ENCODE assay signal across 8 mouse cellular contexts in the genomic region with DNA sequence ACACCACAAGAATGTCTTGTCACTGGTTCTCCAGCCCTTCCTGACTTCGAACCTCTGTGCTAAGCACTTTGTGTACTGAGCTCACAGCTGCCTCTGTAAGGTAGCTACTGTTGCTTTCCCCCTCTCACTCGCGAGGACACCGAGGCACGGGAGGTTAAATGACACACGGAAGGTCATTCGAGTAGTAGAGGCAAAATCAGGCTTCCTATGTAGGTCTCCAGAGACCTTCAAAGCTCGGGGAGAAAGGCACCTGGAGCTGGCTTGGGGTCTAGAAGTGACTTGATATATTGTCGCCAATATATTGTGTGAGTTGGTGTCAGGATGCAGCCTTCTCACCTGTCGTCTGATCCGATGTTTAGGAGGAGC. TPM values are rescaled to one million over a fixed set of nuclear protein-coding genes. Genes with fewer than 3 reads are reported as not detected.
DNase-seq lines count a peak whose midpoint lies in the region; ATAC-seq and TF ChIP-seq lines count a peak whose summit lies in the region.

No protein-coding gene starts in this region.

- peak overlapping the region; percentile 78 for H3K9ac ChIP-seq in forebrain, embryonic 14.5 days (ENCODE audit: low read length)
- H3K9ac ChIP-seq in liver, embryonic 15.5 days = peak overlapping the region; percentile 78

- ATAC-seq in forebrain, embryonic 14.5 days = no peak
- ATAC-seq in liver, embryonic 15.5 days (ENCODE audit: insufficient read depth) = no peak; the same call in 1 of the 2 replicates

- no peaks in the 10 kb centered on the region for H3K27me3 ChIP-seq in forebrain, embryonic 14.5 days (replicated peaks; ENCODE audit: control insufficient read depth, insufficient read depth, low read length)
- no peaks in the 10 kb centered on the region for H3K27me3 ChIP-seq in liver, embryonic 15.5 days

- peak overlapping the region; percentile 90 for H3K27ac ChIP-seq in gastrocnemius, adult 2 months
- H3K27ac ChIP-seq in forebrain, embryonic 14.5 days (ENCODE audit: low read depth, low read length) = no peak overlapping the region
- peak overlapping the region; percentile 86 for H3K27ac ChIP-seq in liver, embryonic 15.5 days (replicated peaks)

- no peaks in the 10 kb centered on the region for H3K9me3 ChIP-seq in forebrain, embryonic 14.5 days (replicated peaks; ENCODE audit: control insufficient read depth, low read length)
- H3K9me3 ChIP-seq in liver, embryonic 15.5 days (replicated peaks) = no peaks in the 10 kb centered on the region

- intact Hi-C loops in gastrocnemius, adult 2 months (cut with DNase I) = no loop called here

- H3K4me2 ChIP-seq in forebrain, embryonic 14.5 days (ENCODE audit: low read length) = peak overlapping the region; percentile 93
- peak overlapping the region; percentile 85 for H3K4me2 ChIP-seq in liver, embryonic 15.5 days

- peak overlapping the region; percentile 74 for H3K4me3 ChIP-seq in gastrocnemius, adult 2 months
- H3K4me3 ChIP-seq in forebrain, embryonic 14.5 days (ENCODE audit: low read depth, low read length) = peak overlapping the region; percentile 73
- peak overlapping the region; percentile 75 for H3K4me3 ChIP-seq in liver, embryonic 15.5 days (replicated peaks)

- H3K36me3 ChIP-seq in forebrain, embryonic 14.5 days (ENCODE audit: control insufficient read depth, insufficient read depth, low read length) = 0 out of 2 replicates have a peak, but pooled peaks cover 6% of the 10 kb centered on the region
- peaks cover 34% of the 10 kb centered on the region for H3K36me3 ChIP-seq in liver, embryonic 15.5 days (replicated peaks)

- H3K4me1 ChIP-seq in forebrain, embryonic 14.5 days (ENCODE audit: control insufficient read depth, insufficient read depth, low read length) = peaks cover 6% of the 10 kb centered on the region; the same call in 1 of the 2 replicates
- H3K4me1 ChIP-seq in liver, embryonic 15.5 days (replicated peaks) = peaks cover 78% of the 10 kb centered on the region

- no peak for TF ChIP-seq CTCF in gastrocnemius, adult 2 months (IDR thresholded peaks at IDR 0.05)

- WGBS in forebrain, embryonic 14.5 days = 68% methylated on average over 11 of the region's 11 CpGs
- WGBS in liver, embryonic 15.5 days (ENCODE audit: insufficient replicate concordance) = 32% methylated on average over 11 of the region's 11 CpGs

- DNase-seq in gastrocnemius, adult 2 months = no peak
- no peak for DNase-seq in gastrocnemius, adult 8-10 months (ENCODE audit: low spot score in 2 of 2)
- DNase-seq in 416B (ENCODE audit: low read depth) (peak; percentile 24), MN1 (ENCODE audit: low spot score) (no peak)
- no peak for DNase-seq in forebrain, embryonic 14.5 days (ENCODE audit: low spot score)
- no peak for DNase-seq in layer of hippocampus, postnatal 25 days (ENCODE audit: extremely low spot score in 1 of 2, low spot score in 1 of 2)
- no peak for DNase-seq in right cerebral cortex, postnatal 4 days

RNA-seq across cellular contexts. Expression of a gene that starts 0.8 kb away (rescaled TPM):
- total RNA-seq in gastrocnemius, adult 2 months (2021) = 10 to 100 TPM; 35.8 to 40.5 TPM
- total RNA-seq in gastrocnemius, adult 8-10 months (2022) = 10 to 100 TPM; 33.1 to 38.3 (median 37.8) TPM
- 58.4 and 75.5 TPM in 2 replicates for polyA plus RNA-seq in forebrain, embryonic 14.5 days (2014; fragmentation: Nextera tagmentation; extraction: Ambion mirVana)
- polyA plus RNA-seq in liver, embryonic 15.5 days (2015; fragmentation: Nextera tagmentation; extraction: Ambion mirVana) = 76.7 and 81.9 TPM in 2 replicates
- 100 to 1,000 TPM; 134 to 146 TPM for total RNA-seq in layer of hippocampus, postnatal 25 days (2021)

RNA-seq across cellular contexts. Expression of a gene that starts 39.6 kb away (rescaled TPM):
- not detected for total RNA-seq in gastrocnemius, adult 2 months (2021)
- not detected for total RNA-seq in gastrocnemius, adult 8-10 months (2022)
- polyA plus RNA-seq in forebrain, embryonic 14.5 days (2014; fragmentation: Nextera tagmentation; extraction: Ambion mirVana) = 0.75 and 1.0 TPM in 2 replicates
- polyA plus RNA-seq in liver, embryonic 15.5 days (2015; fragmentation: Nextera tagmentation; extraction: Ambion mirVana) = 0.07 and 0.10 TPM in 2 replicates
- 10 to 100 TPM; 37.9 to 39.0 TPM for total RNA-seq in layer of hippocampus, postnatal 25 days (2021)

Comparison
In these comparisons a context has a peak if more than half of its experiments do, and no peak if none do; other contexts are left out.
1. RNA of a gene that starts 39.6 kb away (total RNA-seq): 37.9 to 39.0 TPM in layer of hippocampus, postnatal 25 days; not detected in gastrocnemius, adult 2 months and not detected in gastrocnemius, adult 8-10 months; every median in the first group is over 10 times any median in the second.
2. Peak in every context shown above with its lines, with median percentiles within 50 percentile points of each other: H3K4me3 ChIP-seq.